Mouse (Mus musculus): ENCODE results near the gene Hist2h4. TPM values are rescaled to one million over a fixed set of nuclear protein-coding genes. Genes with fewer than 3 reads are reported as not detected.

Hist2h4 gene
- polyA plus RNA-seq (2015; fragmentation: Illumina TruSeq; extraction: RNeasy Lipid Tissue Mini Kit (QIAGEN cat#74804); ENCODE audit: low read depth, low replicate concordance): 1.3 TPM

DNA sequence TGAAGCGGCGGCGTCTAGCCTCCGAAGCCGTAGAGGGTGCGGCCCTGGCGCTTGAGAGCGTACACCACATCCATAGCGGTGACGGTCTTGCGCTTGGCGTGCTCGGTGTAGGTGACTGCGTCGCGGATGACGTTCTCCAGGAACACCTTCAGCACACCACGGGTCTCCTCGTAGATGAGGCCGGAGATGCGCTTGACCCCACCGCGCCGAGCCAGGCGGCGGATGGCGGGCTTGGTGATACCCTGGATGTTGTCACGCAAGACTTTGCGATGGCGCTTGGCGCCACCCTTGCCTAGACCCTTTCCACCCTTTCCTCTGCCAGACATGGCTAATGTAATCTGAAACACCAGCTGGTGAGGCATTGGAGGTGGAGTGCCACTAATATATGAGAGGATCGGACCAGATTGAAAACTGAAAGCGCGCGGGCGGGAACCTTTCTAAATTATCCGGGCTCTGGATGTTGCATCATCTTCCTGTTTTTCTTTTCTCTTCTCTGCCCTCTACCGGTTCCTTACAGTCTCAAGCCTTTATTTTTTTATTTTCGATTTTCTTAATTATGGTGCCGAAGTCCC is at the start of gene Hist2h4:
Gene Hist2h4 (minus strand): TSS at position 333 of the 572 bp plus-strand sequence.

GRCm38 (mm10) chr3:96293787-96294186 is 30.7 kb upstream of the Hist2h4 start, which contains the start of gene Fcgr1:
Gene Fcgr1 (minus strand): TSS chr3:96293969.

GRCm38 (mm10) chr3:96269511-96270474 is 6.7 kb upstream of the Hist2h4 start, which contains the start of gene Hist2h2bb:
Gene Hist2h2bb (plus strand): TSS chr3:96269752.

GRCm38 (mm10) chr3:96268051-96268775 is 5.1 kb upstream of the Hist2h4 start, which contains the start of gene Hist2h3b:
Gene Hist2h3b (plus strand): TSS chr3:96268654.

DNA sequence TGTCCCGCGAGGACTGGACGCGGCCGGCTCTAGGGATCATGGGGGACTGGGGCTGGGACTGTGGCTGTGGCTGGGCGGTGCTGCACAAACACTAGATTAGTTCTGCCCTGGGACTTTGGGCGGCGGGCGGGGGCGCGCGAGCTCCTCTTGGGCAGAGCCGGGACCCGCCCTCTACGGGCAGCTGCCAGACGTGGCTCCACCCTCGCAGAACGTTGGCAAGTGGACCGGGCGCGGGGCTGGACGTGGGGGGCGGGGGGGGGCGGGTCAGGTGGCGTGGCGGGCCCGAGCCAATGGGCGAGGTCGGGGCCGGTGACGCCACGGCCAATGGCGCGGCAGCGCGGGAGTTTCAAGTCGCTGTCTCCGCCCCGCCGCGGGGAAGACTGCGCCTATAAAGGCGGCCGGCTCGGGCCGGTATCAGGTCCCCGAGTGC is 16.7 kb downstream of the Hist2h4 start, which contains the start of gene Hist2h3c1:
Gene Hist2h3c1 (plus strand): TSS at position 259 of the 430 bp plus-strand sequence.

DNA sequence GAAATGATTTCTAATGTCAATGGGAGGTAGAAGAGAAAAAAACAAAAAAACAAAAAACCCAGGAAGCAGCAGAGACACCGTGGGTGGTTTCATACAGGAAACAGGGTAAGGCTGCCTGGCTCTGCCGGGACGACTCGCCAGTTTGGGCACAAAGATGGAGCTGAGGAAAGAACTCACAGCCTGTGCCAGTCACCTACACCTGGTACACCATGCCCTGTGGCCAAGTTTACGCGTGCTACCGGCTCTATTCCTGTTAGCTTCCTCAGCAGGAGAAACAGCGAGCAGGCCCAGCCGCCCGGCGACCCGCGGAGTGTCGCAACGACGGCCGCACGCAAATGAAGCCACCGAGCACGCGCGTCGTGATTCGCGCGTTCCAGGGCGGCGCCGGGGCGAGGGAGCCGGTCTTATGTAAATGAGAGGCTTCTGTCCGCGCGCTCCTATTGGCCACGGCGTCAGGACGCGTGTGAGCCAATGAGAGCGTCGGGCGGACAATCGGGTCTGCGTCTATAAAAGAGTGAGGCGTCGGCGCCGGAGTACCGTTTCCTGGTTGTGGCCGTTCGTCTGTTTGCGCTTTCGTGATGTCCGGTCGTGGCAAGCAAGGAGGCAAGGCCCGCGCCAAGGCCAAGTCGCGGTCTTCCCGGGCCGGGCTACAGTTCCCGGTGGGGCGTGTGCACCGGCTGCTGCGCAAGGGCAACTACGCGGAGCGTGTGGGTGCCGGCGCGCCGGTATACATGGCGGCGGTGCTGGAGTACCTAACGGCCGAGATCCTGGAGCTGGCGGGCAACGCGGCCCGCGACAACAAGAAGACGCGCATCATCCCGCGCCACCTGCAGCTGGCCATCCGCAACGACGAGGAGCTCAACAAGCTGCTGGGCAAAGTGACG is 17.9 kb downstream of the Hist2h4 start, which contains the start of gene Hist2h2aa1:
Gene Hist2h2aa1 (plus strand): TSS at position 495 of the 884 bp plus-strand sequence.

GRCm38 (mm10) chr3:96239949-96240798 is 22.9 kb downstream of the Hist2h4 start, which contains the start of gene Hist2h2aa2:
Gene Hist2h2aa2 (minus strand): TSS chr3:96240276.

DNA sequence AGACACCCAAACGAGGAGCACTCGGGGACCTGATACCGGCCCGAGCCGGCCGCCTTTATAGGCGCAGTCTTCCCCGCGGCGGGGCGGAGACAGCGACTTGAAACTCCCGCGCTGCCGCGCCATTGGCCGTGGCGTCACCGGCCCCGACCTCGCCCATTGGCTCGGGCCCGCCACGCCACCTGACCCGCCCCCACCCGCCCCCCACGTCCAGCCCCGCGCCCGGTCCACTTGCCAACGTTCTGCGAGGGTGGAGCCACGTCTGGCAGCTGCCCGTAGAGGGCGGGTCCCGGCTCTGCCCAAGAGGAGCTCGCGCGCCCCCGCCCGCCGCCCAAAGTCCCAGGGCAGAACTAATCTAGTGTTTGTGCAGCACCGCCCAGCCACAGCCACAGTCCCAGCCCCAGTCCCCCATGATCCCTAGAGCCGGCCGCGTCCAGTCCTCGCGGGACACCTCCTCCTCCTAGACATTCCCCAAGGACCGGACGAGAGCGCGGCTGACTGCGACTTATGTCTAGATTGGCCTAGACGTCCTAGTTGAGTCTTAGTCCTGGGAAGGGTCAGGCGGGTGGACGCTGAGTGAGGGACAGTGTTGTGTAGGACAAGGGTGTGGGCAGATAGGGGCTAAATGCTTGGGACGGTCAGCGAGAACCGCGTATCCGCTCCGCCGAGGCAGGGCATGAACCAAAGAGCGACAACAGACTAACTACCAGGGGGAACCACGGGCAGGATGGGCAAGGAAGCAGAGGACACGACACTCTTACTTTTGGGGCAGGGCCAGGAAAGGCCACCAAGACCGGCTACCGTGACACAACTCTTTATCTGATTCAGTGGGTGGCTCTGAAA is 23.9 kb downstream of the Hist2h4 start, which contains the start of gene Hist2h3c2:
Gene Hist2h3c2 (minus strand): TSS at position 174 of the 840 bp plus-strand sequence.

GRCm38 (mm10) chr3:96220765-96221639 is 42.1 kb downstream of the Hist2h4 start, which contains the start of the genes Hist2h2ac and Hist2h2be:
Gene Hist2h2ac (minus strand): TSS chr3:96220880.
Gene Hist2h2be (plus strand): TSS chr3:96221119.

GRCm38 (mm10) chr3:96219661-96220130 is 43.4 kb downstream of the Hist2h4 start, which contains the start of the genes Bola1 and Hist2h2ab:
Gene Bola1 (minus strand): TSS chr3:96219709.
Gene Hist2h2ab (plus strand): TSS chr3:96219865.

Other genes starting within 250 kb of the Hist2h4 start
- 46.0 TPM for gene Vps45, start 204.8 kb downstream of the Hist2h4 start, polyA plus RNA-seq (2015; fragmentation: Illumina TruSeq; extraction: RNeasy Lipid Tissue Mini Kit (QIAGEN cat#74804); ENCODE audit: low read depth, low replicate concordance)
- gene Otud7b, start 158.8 kb downstream of the Hist2h4 start, polyA plus RNA-seq (2015; fragmentation: Illumina TruSeq; extraction: RNeasy Lipid Tissue Mini Kit (QIAGEN cat#74804); ENCODE audit: low read depth, low replicate concordance): 20.0 TPM
- 10.8 TPM for gene Mtmr11, start 101.3 kb downstream of the Hist2h4 start, polyA plus RNA-seq (2015; fragmentation: Illumina TruSeq; extraction: RNeasy Lipid Tissue Mini Kit (QIAGEN cat#74804); ENCODE audit: low read depth, low replicate concordance)
- 44.2 TPM for gene Sf3b4, start 91.0 kb downstream of the Hist2h4 start, polyA plus RNA-seq (2015; fragmentation: Illumina TruSeq; extraction: RNeasy Lipid Tissue Mini Kit (QIAGEN cat#74804); ENCODE audit: low read depth, low replicate concordance)
- 293 TPM for gene Sv2a, start 82.2 kb downstream of the Hist2h4 start, polyA plus RNA-seq (2015; fragmentation: Illumina TruSeq; extraction: RNeasy Lipid Tissue Mini Kit (QIAGEN cat#74804); ENCODE audit: low read depth, low replicate concordance)
- 30.9 TPM for gene Bola1, start 43.6 kb downstream of the Hist2h4 start, polyA plus RNA-seq (2015; fragmentation: Illumina TruSeq; extraction: RNeasy Lipid Tissue Mini Kit (QIAGEN cat#74804); ENCODE audit: low read depth, low replicate concordance)
- not detected for gene Hist2h2ab, start 43.4 kb downstream of the Hist2h4 start, polyA plus RNA-seq (2015; fragmentation: Illumina TruSeq; extraction: RNeasy Lipid Tissue Mini Kit (QIAGEN cat#74804); ENCODE audit: low read depth, low replicate concordance)
- gene Hist2h2ac, start 42.4 kb downstream of the Hist2h4 start, polyA plus RNA-seq (2015; fragmentation: Illumina TruSeq; extraction: RNeasy Lipid Tissue Mini Kit (QIAGEN cat#74804); ENCODE audit: low read depth, low replicate concordance): not detected
- 7.2 TPM for gene Hist2h2be, start 42.2 kb downstream of the Hist2h4 start, polyA plus RNA-seq (2015; fragmentation: Illumina TruSeq; extraction: RNeasy Lipid Tissue Mini Kit (QIAGEN cat#74804); ENCODE audit: low read depth, low replicate concordance)
- gene Hist2h3c2, start 24.2 kb downstream of the Hist2h4 start, polyA plus RNA-seq (2015; fragmentation: Illumina TruSeq; extraction: RNeasy Lipid Tissue Mini Kit (QIAGEN cat#74804); ENCODE audit: low read depth, low replicate concordance): 5.3 TPM
- gene Hist2h2aa2, start 23.0 kb downstream of the Hist2h4 start, polyA plus RNA-seq (2015; fragmentation: Illumina TruSeq; extraction: RNeasy Lipid Tissue Mini Kit (QIAGEN cat#74804); ENCODE audit: low read depth, low replicate concordance): 79.4 TPM
- gene Hist2h2aa1, start 17.8 kb downstream of the Hist2h4 start, polyA plus RNA-seq (2015; fragmentation: Illumina TruSeq; extraction: RNeasy Lipid Tissue Mini Kit (QIAGEN cat#74804); ENCODE audit: low read depth, low replicate concordance): not detected
- gene Hist2h3c1, start 16.6 kb downstream of the Hist2h4 start, polyA plus RNA-seq (2015; fragmentation: Illumina TruSeq; extraction: RNeasy Lipid Tissue Mini Kit (QIAGEN cat#74804); ENCODE audit: low read depth, low replicate concordance): not detected
- gene Hist2h3b, start 5.3 kb upstream of the Hist2h4 start, polyA plus RNA-seq (2015; fragmentation: Illumina TruSeq; extraction: RNeasy Lipid Tissue Mini Kit (QIAGEN cat#74804); ENCODE audit: low read depth, low replicate concordance): not detected
- gene Hist2h2bb, start 6.4 kb upstream of the Hist2h4 start, polyA plus RNA-seq (2015; fragmentation: Illumina TruSeq; extraction: RNeasy Lipid Tissue Mini Kit (QIAGEN cat#74804); ENCODE audit: low read depth, low replicate concordance): not detected
- 4.3 TPM for gene Fcgr1, start 30.7 kb upstream of the Hist2h4 start, polyA plus RNA-seq (2015; fragmentation: Illumina TruSeq; extraction: RNeasy Lipid Tissue Mini Kit (QIAGEN cat#74804); ENCODE audit: low read depth, low replicate concordance)
- not detected for gene BC107364, start 189.0 kb upstream of the Hist2h4 start, polyA plus RNA-seq (2015; fragmentation: Illumina TruSeq; extraction: RNeasy Lipid Tissue Mini Kit (QIAGEN cat#74804); ENCODE audit: low read depth, low replicate concordance)